Mouse (Mus musculus): Measurements from ENCODE around the gene Rapgef1.

GRCm38 (mm10) chr2:29702189-29702588, 82.7 kb downstream of the Rapgef1 start:
- TF ChIP-seq CTCF (IDR thresholded peaks at IDR 0.05; ENCODE audit: extremely low read depth, insufficient read depth, insufficient read length, insufficient replicate concordance) (no peak), POLR2A (IDR thresholded peaks at IDR 0.05; ENCODE audit: low read depth, low read length) (no peak)

All from spleen, adult 2 months (tissue).